Mouse (Mus musculus) adrenal gland (tissue): Measurements from ENCODE around the gene Spaca3.

ENCODE experiments used
- intact Hi-C: fragments of 180-260 bp; cut with DNase I; formaldehyde crosslinking; loops from one replicate; pipeline ENCODE4 v1.15.1; 2025

Spaca3 gene

GRCm38 (mm10) chr11:80868039-80868438, 9.9 kb downstream of the Spaca3 start:
- intact Hi-C loops = no loop called here

- intact Hi-C loops = loop anchor here (5.0 kb wide), 1 partner anchor 40 kb away; no protein-coding TSS in a partner anchor
Measured at GRCm38 (mm10) chr11:80872509-80873474, 14.6 kb downstream of the Spaca3 start.

DNA sequence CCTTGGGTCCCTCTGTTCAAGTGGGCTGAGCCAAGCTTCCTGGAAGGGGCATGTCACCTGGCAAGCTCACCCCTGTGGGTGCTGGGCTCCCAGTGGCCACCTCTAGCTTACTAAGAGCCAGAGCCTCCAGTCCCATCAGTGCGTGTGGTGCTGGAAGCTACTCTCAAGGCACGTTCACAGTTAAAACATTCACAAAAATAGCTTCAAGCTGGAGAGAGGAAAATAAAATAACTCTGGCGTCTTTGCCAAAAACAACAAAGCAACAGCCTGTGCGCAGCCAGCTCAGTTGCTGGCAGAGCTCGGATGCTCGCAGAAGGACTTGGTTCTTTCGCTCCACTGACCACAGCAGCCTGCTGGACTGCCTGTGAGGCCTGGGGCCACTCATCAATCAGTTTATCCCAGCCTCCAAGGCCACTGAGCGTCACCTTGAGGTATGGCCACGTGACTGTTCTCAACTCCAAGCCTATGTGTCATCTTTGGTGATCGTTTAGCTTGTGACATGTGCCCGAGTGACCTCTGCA, 19.0 kb downstream of the Spaca3 start:
- intact Hi-C loops = no loop called here

DNA sequence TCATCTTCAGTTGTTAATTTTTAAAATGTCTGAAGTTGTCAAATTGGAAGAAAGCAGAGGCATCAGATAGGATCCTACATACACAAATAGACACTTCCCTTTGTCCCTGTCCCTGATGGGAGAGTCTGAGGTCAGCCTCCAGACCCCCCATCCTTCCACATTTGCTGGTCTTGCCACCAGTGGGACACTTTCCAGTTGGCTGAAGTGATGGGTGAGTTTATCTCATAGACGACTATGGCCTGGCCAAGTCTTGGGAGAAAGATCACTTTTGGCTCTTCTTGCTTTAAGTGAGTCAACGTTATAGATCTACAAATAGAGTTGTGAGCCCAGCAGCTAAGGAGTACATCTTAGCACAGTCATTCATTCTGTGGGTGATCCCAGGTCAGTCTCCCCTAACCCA, 19.9 kb downstream of the Spaca3 start:
- intact Hi-C loops = no loop called here

- intact Hi-C loops = no loop called here
Measured at GRCm38 (mm10) chr11:80882229-80882810, 24.2 kb downstream of the Spaca3 start.

DNA sequence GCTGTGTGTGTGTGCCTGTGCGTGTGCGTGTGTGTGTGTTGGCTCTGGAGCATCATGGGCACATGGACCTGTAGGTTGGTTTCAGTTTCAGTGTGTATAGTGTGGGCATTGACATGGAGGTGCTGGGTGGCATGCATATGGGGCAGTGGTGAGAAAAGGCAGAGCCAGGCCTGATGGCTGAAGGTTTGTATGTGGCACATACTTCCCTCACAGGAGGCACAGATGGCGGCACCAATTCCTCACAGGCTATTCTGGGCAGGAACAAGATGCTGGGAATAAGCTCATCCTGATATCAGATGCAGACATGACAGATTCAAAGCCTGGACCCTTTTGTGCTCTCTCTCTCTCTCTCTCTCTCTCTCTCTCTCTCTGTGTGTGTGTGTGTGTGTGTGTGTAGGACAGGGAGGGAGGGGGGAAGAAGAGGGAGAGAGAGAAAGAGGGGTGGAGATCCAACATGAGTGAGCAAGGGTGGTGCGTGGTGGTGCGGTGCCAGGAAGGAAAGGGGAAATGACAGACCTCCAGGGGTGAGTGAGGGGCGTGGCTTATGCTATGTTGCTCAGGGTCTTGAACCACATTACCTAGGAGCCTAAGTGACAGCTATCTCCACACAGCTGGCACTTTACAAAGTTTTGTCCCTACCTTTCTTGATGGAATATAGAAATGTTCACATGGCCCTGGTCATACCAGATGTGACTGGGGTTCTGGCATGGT, 26.5 kb downstream of the Spaca3 start:
- intact Hi-C loops = no loop called here

GRCm38 (mm10) chr11:80886365-80886764, 28.2 kb downstream of the Spaca3 start:
- intact Hi-C loops = no loop called here

- intact Hi-C loops = no loop called here
Measured at GRCm38 (mm10) chr11:80887021-80887420, 28.9 kb downstream of the Spaca3 start.

DNA sequence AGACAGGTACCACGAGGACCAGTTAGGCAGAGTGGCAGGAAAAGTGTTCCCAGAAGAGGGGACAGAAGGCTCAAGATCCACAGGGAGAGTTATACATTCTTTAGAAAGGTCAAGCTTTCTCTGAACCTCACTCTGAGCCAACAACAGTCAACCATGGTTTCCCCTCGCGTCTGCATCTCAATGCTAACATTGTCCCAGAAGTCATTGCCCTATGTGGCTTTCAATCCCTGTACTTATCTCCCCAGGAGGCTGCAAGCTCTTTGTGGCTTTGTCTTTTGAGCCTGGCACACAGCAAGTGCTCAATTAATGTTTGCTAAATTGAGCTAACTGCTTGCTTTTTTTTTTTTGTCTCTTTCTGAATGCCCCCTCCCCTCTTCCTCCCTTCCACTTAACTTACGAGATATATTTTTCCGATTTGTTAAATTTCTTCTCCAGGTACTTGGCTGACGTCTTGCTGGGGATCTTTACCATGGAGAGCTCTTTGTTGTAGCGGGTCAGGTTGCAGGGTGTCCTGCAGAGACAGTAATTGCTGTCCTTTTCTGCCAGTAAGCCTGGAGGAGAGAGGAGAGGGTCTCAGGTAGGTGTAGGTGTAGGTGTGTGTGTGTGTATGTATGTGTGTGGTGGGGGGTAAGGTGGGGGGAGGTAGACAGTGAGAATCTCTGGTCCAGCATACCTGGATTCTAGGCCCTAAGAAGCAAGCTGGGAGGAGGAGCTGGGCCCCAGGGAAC, 31.3 kb downstream of the Spaca3 start:
- intact Hi-C loops = no loop called here

GRCm38 (mm10) chr11:80895853-80896252, 37.7 kb downstream of the Spaca3 start:
- intact Hi-C loops = no loop called here

- intact Hi-C loops = loop anchor here (10.0 kb wide), 4 partner anchors 254 to 634 kb away; no protein-coding TSS in a partner anchor
Measured at GRCm38 (mm10) chr11:80900555-80900954, 42.4 kb downstream of the Spaca3 start.

GRCm38 (mm10) chr11:80902664-80903063, 44.5 kb downstream of the Spaca3 start:
- intact Hi-C loops = loop anchor here (10.0 kb wide), 4 partner anchors 252 to 632 kb away; no protein-coding TSS in a partner anchor

GRCm38 (mm10) chr11:80903426-80903825, 45.3 kb downstream of the Spaca3 start:
- intact Hi-C loops = loop anchor here (10.0 kb wide), 4 partner anchors 251 to 631 kb away; no protein-coding TSS in a partner anchor

GRCm38 (mm10) chr11:80904559-80904958, 46.4 kb downstream of the Spaca3 start:
- intact Hi-C loops = loop anchor here (10.0 kb wide), 4 partner anchors 250 to 630 kb away; no protein-coding TSS in a partner anchor

DNA sequence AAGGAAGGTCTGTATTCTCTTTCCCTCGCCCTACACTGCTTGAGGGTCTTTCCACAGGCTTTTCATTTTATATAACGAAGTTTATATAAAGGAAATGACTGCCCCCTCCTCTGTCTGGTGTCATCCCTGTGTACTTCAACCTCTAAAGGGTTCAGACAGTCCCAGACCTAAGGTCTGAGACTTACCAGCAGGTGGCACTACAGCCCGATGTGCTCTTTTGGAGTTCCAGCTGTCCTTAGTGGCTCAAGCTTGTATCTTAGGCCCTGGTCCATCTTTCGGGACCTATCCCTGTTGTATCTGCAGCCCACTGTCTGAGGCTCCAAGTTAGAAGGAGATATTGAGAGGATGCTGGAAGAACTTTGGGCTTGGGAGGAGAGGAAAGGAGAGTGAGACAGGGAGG, 48.3 kb downstream of the Spaca3 start:
- intact Hi-C loops = loop anchor here (5.0 to 10.0 kb wide), 6 partner anchors 248 to 706 kb away; no protein-coding TSS in a partner anchor

- intact Hi-C loops = loop anchor here (5.0 to 10.0 kb wide), 6 partner anchors 247 to 704 kb away; no protein-coding TSS in a partner anchor
Measured at GRCm38 (mm10) chr11:80907820-80908219, 49.7 kb downstream of the Spaca3 start.

- intact Hi-C loops = no loop called here
Measured at GRCm38 (mm10) chr11:80912721-80913120, 54.6 kb downstream of the Spaca3 start.

GRCm38 (mm10) chr11:80913408-80914024, 55.4 kb downstream of the Spaca3 start:
- intact Hi-C loops = no loop called here
